Mouse (Mus musculus) heart, embryonic 11.5 days (tissue): ENCODE data around the gene Uxt. TPM values are rescaled to one million over a fixed set of nuclear protein-coding genes. Genes with fewer than 3 reads are reported as not detected.
A peak's percentile ranks its signal among the peaks of the same experiment; 100 is the strongest.

Source experiments
- ATAC-seq: fragments of 200-750 bp; cut with Nextera tagmentation; replicated peaks from 2 replicates; pipeline ENCODE4 v1.8.0; 2017; ENCODE audit warnings: moderate library complexity; ENCODE audit not compliant: insufficient number of reproducible peaks, low FRiP score, low TSS enrichment
- H3K27ac ChIP-seq: fragments of 300-500 bp; sonication (generic); 2 replicates; pipeline ENCODE4 v1.5.1; 2014; ENCODE audit warnings: mild to moderate bottlenecking, low read depth, low read length
- H3K27me3 ChIP-seq: fragments of 300-500 bp; sonication (generic); 2 replicates; pipeline ENCODE4 v1.6.1; 2014; ENCODE audit warnings: mild to moderate bottlenecking, low read length, mixed read lengths; ENCODE audit not compliant: control insufficient read depth, insufficient read depth
- H3K36me3 ChIP-seq: fragments of 300-500 bp; sonication (generic); 2 replicates; pipeline ENCODE4 v1.6.1; 2014; ENCODE audit warnings: mild to moderate bottlenecking, low read length, moderate library complexity, mixed read lengths; ENCODE audit not compliant: control insufficient read depth, insufficient read depth
- H3K4me1 ChIP-seq: fragments of 300-500 bp; sonication (generic); 2 replicates; pipeline ENCODE4 v1.6.1; 2014; ENCODE audit warnings: low read length; ENCODE audit not compliant: control insufficient read depth, insufficient read depth
- H3K4me2 ChIP-seq: fragments of 300-500 bp; sonication (generic); 2 replicates; pipeline ENCODE4 v1.6.1; 2014; ENCODE audit warnings: mild to moderate bottlenecking, moderate library complexity
- H3K4me3 ChIP-seq: fragments of 300-500 bp; sonication (generic); 2 replicates; pipeline ENCODE4 v1.5.1; 2014; ENCODE audit warnings: low read depth, low read length
- H3K9ac ChIP-seq: fragments of 300-500 bp; sonication (generic); 2 replicates; pipeline ENCODE4 v1.6.1; 2014; ENCODE audit warnings: mild to moderate bottlenecking, low read depth, low read length, moderate library complexity
- H3K9me3 ChIP-seq: fragments of 300-500 bp; sonication (generic); replicated peaks from 2 replicates; pipeline ENCODE4 v1.6.1; 2016; ENCODE audit warnings: low read length; ENCODE audit not compliant: control insufficient read depth
- WGBS: fragments of 180-500 bp; shearing (Covaris S2); extraction: QIAGEN DNeasy Blood & Tissue Kit; methylation state at CpG from one replicate; pipeline ENCODE4 v1.1.7; 2014; ENCODE audit not compliant: insufficient replicate concordance; 5-methylcytosine and 5-hydroxymethylcytosine counted together
- polyA plus RNA-seq: library from polyadenylated mRNA; unstranded; fragments of >200 nt; fragmentation: Nextera tagmentation; extraction: Ambion mirVana; gene quantifications from 2 replicates; pipeline ENCODE4 v1.2.1, GENCODE M21; 2014

Gene Uxt
- polyA plus RNA-seq, 1 experiment from 2014 or later: 48.4 TPM

- Histone ChIP-seq H3K4me3 (no peak overlapping the region), H3K9me3 (no peaks in the 10 kb centered on the region), H3K27me3 (peaks cover 8% of the 10 kb centered on the region; the same call in 1 of the 2 replicates), H3K4me2 (no peak overlapping the region), H3K27ac (no peak overlapping the region), H3K4me1 (no peaks in the 10 kb centered on the region), H3K36me3 (no peaks in the 10 kb centered on the region), H3K9ac (no peak overlapping the region)
- WGBS: 75% methylated on average over 1 of the region's 1 CpGs
- no peak for ATAC-seq
Measured at GRCm38 (mm10) chrX:20923506-20923905, 38.3 kb downstream of the Uxt start.

GRCm38 (mm10) chrX:20921366-20921765 is 40.5 kb downstream of the Uxt start:
- H3K36me3 ChIP-seq: no peaks in the 10 kb centered on the region
- no peak for ATAC-seq
- H3K27me3 ChIP-seq: peaks cover 8% of the 10 kb centered on the region; the same call in 1 of the 2 replicates
- WGBS: 38% methylated on average over 5 of the region's 5 CpGs
- no peak overlapping the region for H3K27ac ChIP-seq
- no peak overlapping the region for H3K4me3 ChIP-seq
- H3K4me1 ChIP-seq: no peaks in the 10 kb centered on the region
- no peaks in the 10 kb centered on the region for H3K9me3 ChIP-seq
- peak overlapping the region; percentile 72 for H3K4me2 ChIP-seq
- no peak overlapping the region for H3K9ac ChIP-seq

GRCm38 (mm10) chrX:20920844-20921364 is 40.9 kb downstream of the Uxt start, which contains the start of gene Syn1:
Gene Syn1 (minus strand): TSS chrX:20921004.
- peak within 1 kb of the TSS; percentile 72 for H3K4me2 ChIP-seq
- peak within 1 kb of the TSS; percentile 38 for H3K4me3 ChIP-seq
- no peaks in the 10 kb centered on the region for H3K36me3 ChIP-seq
- H3K27me3 ChIP-seq: peaks cover 8% of the 10 kb centered on the region; the same call in 1 of the 2 replicates
- ATAC-seq: peak; percentile 79
- WGBS: 11% methylated on average over 38 of the region's 44 CpGs
- no peaks in the 10 kb centered on the region for H3K4me1 ChIP-seq
- no peak within 1 kb of the TSS for H3K9ac ChIP-seq
- no peaks in the 10 kb centered on the region for H3K9me3 ChIP-seq
- no peak within 1 kb of the TSS for H3K27ac ChIP-seq

- Histone ChIP-seq H3K27ac (no peak overlapping the region), H3K4me3 (peak overlapping the region; percentile 38), H3K9ac (no peak overlapping the region), H3K36me3 (no peaks in the 10 kb centered on the region), H3K4me2 (peak overlapping the region; percentile 72), H3K27me3 (peaks cover 8% of the 10 kb centered on the region; the same call in 1 of the 2 replicates), H3K4me1 (no peaks in the 10 kb centered on the region), H3K9me3 (no peaks in the 10 kb centered on the region)
- 10% methylated on average over 32 of the region's 49 CpGs for WGBS
- ATAC-seq: peak; percentile 14; the same call in 1 of the 2 replicates
Measured at GRCm38 (mm10) chrX:20920249-20920843, 41.5 kb downstream of the Uxt start.

- no peak for ATAC-seq
- Histone ChIP-seq H3K4me3 (no peak overlapping the region), H3K9ac (no peak overlapping the region), H3K27ac (no peak overlapping the region), H3K4me2 (no peak overlapping the region), H3K4me1 (no peaks in the 10 kb centered on the region), H3K9me3 (no peaks in the 10 kb centered on the region), H3K36me3 (no peaks in the 10 kb centered on the region), H3K27me3 (peaks cover 8% of the 10 kb centered on the region; the same call in 1 of the 2 replicates)
Measured at GRCm38 (mm10) chrX:20915075-20915474, 46.7 kb downstream of the Uxt start.

GRCm38 (mm10) chrX:20913726-20914125 is 48.1 kb downstream of the Uxt start:
- Histone ChIP-seq H3K36me3 (no peaks in the 10 kb centered on the region), H3K9me3 (no peaks in the 10 kb centered on the region), H3K27ac (no peak overlapping the region), H3K9ac (no peak overlapping the region), H3K27me3 (peaks cover 2% of the 10 kb centered on the region; the same call in 1 of the 2 replicates), H3K4me3 (no peak overlapping the region), H3K4me2 (no peak overlapping the region), H3K4me1 (no peaks in the 10 kb centered on the region)
- no peak for ATAC-seq
- 77% methylated on average over 6 of the region's 6 CpGs for WGBS

GRCm38 (mm10) chrX:20910074-20910473 is 51.7 kb downstream of the Uxt start:
- Histone ChIP-seq H3K4me1 (no peaks in the 10 kb centered on the region), H3K9ac (no peak overlapping the region), H3K36me3 (no peaks in the 10 kb centered on the region), H3K4me3 (no peak overlapping the region), H3K9me3 (no peaks in the 10 kb centered on the region), H3K27ac (no peak overlapping the region), H3K4me2 (no peak overlapping the region), H3K27me3 (no peaks in the 10 kb centered on the region)
- WGBS: 29% methylated on average over 3 of the region's 3 CpGs
- no peak for ATAC-seq
